Mouse (Mus musculus): ENCODE measurements around the gene Mrpl11. TPM values are rescaled to one million over a fixed set of nuclear protein-coding genes. Genes with fewer than 3 reads are reported as not detected.
A peak's percentile ranks its signal among the peaks of the same experiment; 100 is the strongest.
"Not testable (repeated sequence)": the region's sequence is repeated elsewhere in the genome, so short reads cannot be mapped to it uniquely, and the experiment has no call there.

Gene Mrpl11
- total RNA-seq, 2 experiments from 2014 or later = 51.5 to 52.3 TPM

- intact Hi-C loops (cut with DNase I; ENCODE audit: low total_unique reads) = no loop called here
- no peak for DNase-seq
Observed at GRCm38 (mm10) chr19:4990256-4990625, 28.3 kb downstream of the Mrpl11 start, which contains the start of gene Npas4. Gene Npas4 (minus strand): TSS chr19:4990316.

- intact Hi-C loops (cut with DNase I; ENCODE audit: low total_unique reads) = no loop called here
Observed at GRCm38 (mm10) chr19:4990716-4991115, 28.8 kb downstream of the Mrpl11 start.

GRCm38 (mm10) chr19:4992371-4992770 lies 30.4 kb downstream of the Mrpl11 start:
- intact Hi-C loops (cut with DNase I; ENCODE audit: low total_unique reads) = no loop called here
- DNase-seq = no peak

More at GRCm38 (mm10) chr19:4990716-4991115, 28.8 kb downstream of the Mrpl11 start:
- DNase-seq = no peak

- peak; percentile 83 for DNase-seq
- intact Hi-C loops (cut with DNase I; ENCODE audit: low total_unique reads) = no loop called here
Observed at GRCm38 (mm10) chr19:4992904-4993303, 31.0 kb downstream of the Mrpl11 start.

GRCm38 (mm10) chr19:4994043-4994442 lies 32.1 kb downstream of the Mrpl11 start:
- intact Hi-C loops (cut with DNase I; ENCODE audit: low total_unique reads) = no loop called here
- no peak for DNase-seq

GRCm38 (mm10) chr19:4999445-5000140 lies 37.6 kb downstream of the Mrpl11 start:
- DNase-seq = no peak
- intact Hi-C loops (cut with DNase I; ENCODE audit: low total_unique reads) = loop anchor here (5.0 kb wide), 1 partner anchor 37 kb away; the partner anchor contains the start of gene Mrpl11

GRCm38 (mm10) chr19:5001666-5002406 lies 39.9 kb downstream of the Mrpl11 start:
- intact Hi-C loops (cut with DNase I; ENCODE audit: low total_unique reads) = loop anchor here (2.0 to 5.0 kb wide), 2 partner anchors 21 to 40 kb away; partner anchors contain the start of gene Mrpl11
- peak; percentile 69 for DNase-seq

GRCm38 (mm10) chr19:5003644-5004043 lies 41.7 kb downstream of the Mrpl11 start:
- intact Hi-C loops (cut with DNase I; ENCODE audit: low total_unique reads) = loop anchor here (2.0 to 5.0 kb wide), 2 partner anchors 23 to 41 kb away; partner anchors contain the start of gene Mrpl11
- not testable (repeated sequence) for DNase-seq

- intact Hi-C loops (cut with DNase I; ENCODE audit: low total_unique reads) = loop anchor here (5.0 kb wide), 1 partner anchor 43 kb away; the partner anchor contains the start of gene Mrpl11
- DNase-seq = no peak
Observed at GRCm38 (mm10) chr19:5004925-5005324, 43.0 kb downstream of the Mrpl11 start.

GRCm38 (mm10) chr19:5013138-5013537 lies 51.2 kb downstream of the Mrpl11 start:
- no peak for DNase-seq
- intact Hi-C loops (cut with DNase I; ENCODE audit: low total_unique reads) = no loop called here

GRCm38 (mm10) chr19:5014961-5015398 lies 53.0 kb downstream of the Mrpl11 start:
- peak; percentile 24 for DNase-seq
- intact Hi-C loops (cut with DNase I; ENCODE audit: low total_unique reads) = no loop called here

GRCm38 (mm10) chr19:5016221-5016742 lies 54.3 kb downstream of the Mrpl11 start:
- intact Hi-C loops (cut with DNase I; ENCODE audit: low total_unique reads) = no loop called here
- DNase-seq = no peak

Other genes with a start within 250 kb of the Mrpl11 start
- gene Rbm4b, start 205.7 kb upstream of the Mrpl11 start, total RNA-seq (2021) = 1 to 10 TPM; 2.5 to 3.4 TPM
- gene Rbm4, start 168.2 kb upstream of the Mrpl11 start, total RNA-seq (2021) = 10 to 100 TPM; 32.3 to 36.9 TPM
- 10 to 100 TPM in 1 of 2 experiments, 1 to 10 TPM in 1; 9.0 to 11.9 TPM for gene Gm21992, start 150.5 kb upstream of the Mrpl11 start, total RNA-seq (2021)
- 10 to 100 TPM; 13.6 to 13.9 TPM for gene Rbm14, start 150.5 kb upstream of the Mrpl11 start, total RNA-seq (2021)
- 10 to 100 TPM; 31.4 to 34.1 TPM for gene Ccs, start 122.8 kb upstream of the Mrpl11 start, total RNA-seq (2021)
- gene Ccdc87, start 122.8 kb upstream of the Mrpl11 start, total RNA-seq (2021) = not detected
- gene Ctsf, start 107.0 kb upstream of the Mrpl11 start, total RNA-seq (2021) = 10 to 100 TPM; 29.5 to 38.2 TPM
- 1,000 to 10,000 TPM; 5,946 to 6,289 TPM for gene Actn3, start 84.2 kb upstream of the Mrpl11 start, total RNA-seq (2021)
- gene Zdhhc24, start 83.5 kb upstream of the Mrpl11 start, total RNA-seq (2021) = 1 to 10 TPM; 3.3 to 3.7 TPM
- gene Bbs1, start 55.5 kb upstream of the Mrpl11 start, total RNA-seq (2021) = 1 to 10 TPM; 3.0 to 3.1 TPM
- gene Dpp3, start 33.9 kb upstream of the Mrpl11 start, total RNA-seq (2021) = 10 to 100 TPM; 25.8 to 28.4 TPM
- gene Peli3, start 19.0 kb upstream of the Mrpl11 start, total RNA-seq (2021) = under 1 TPM; 0.60 to 0.96 TPM
- gene Npas4, start 28.2 kb downstream of the Mrpl11 start, total RNA-seq (2021) = not detected
- gene Slc29a2, start 61.7 kb downstream of the Mrpl11 start, total RNA-seq (2021) = 1 to 10 TPM; 4.9 to 6.5 TPM
- 10 to 100 TPM; 20.4 to 23.7 TPM for gene B4gat1, start 76.7 kb downstream of the Mrpl11 start, total RNA-seq (2021)
- under 1 TPM; 0.43 to 0.89 TPM for gene AC124502.3, start 76.7 kb downstream of the Mrpl11 start, total RNA-seq (2021)
- 10 to 100 TPM; 11.1 to 11.3 TPM for gene Brms1, start 79.2 kb downstream of the Mrpl11 start, total RNA-seq (2021)
- gene Rin1, start 88.3 kb downstream of the Mrpl11 start, total RNA-seq (2021) = 1 to 10 TPM in 1 of 2 experiments, under 1 TPM in 1; 0.55 to 1.1 TPM
- gene Cd248, start 105.9 kb downstream of the Mrpl11 start, total RNA-seq (2021) = 10 to 100 TPM; 23.8 to 43.2 TPM
- under 1 TPM; 0.16 to 0.69 TPM for gene Tmem151a, start 123.4 kb downstream of the Mrpl11 start, total RNA-seq (2021)
- 10 to 100 TPM; 43.8 to 47.3 TPM for gene Yif1a, start 126.4 kb downstream of the Mrpl11 start, total RNA-seq (2021)
- under 1 TPM; 0.14 to 0.40 TPM for gene Cnih2, start 136.4 kb downstream of the Mrpl11 start, total RNA-seq (2021)
- 100 to 1,000 TPM; 113 to 119 TPM for gene Rab1b, start 144.9 kb downstream of the Mrpl11 start, total RNA-seq (2021)
- gene Klc2, start 156.4 kb downstream of the Mrpl11 start, total RNA-seq (2021) = 10 to 100 TPM; 32.1 to 34.3 TPM

All from gastrocnemius, postnatal 14 days (tissue).